Mouse (Mus musculus) midbrain, embryonic 14.5 days (tissue): ENCODE results near the gene Med16. TPM values are rescaled to one million over a fixed set of nuclear protein-coding genes. Genes with fewer than 3 reads are reported as not detected.
A peak's percentile ranks its signal among the peaks of the same experiment; 100 is the strongest.

Source experiments
- ATAC-seq: fragments of 200-750 bp; cut with Nextera tagmentation; 2 replicates; pipeline ENCODE4 v1.8.0; 2017; ENCODE audit warnings: moderate number of reproducible peaks, moderate library complexity; ENCODE audit not compliant: low FRiP score, low TSS enrichment
- DNase-seq: peaks from one replicate; pipeline ENCODE4 v3.0.0-alpha.2; 2015
- H3K27ac ChIP-seq: fragments of 300-500 bp; sonication (generic); replicated peaks from 2 replicates; pipeline ENCODE4 v1.5.1; 2014; ENCODE audit warnings: mild to moderate bottlenecking, low read depth, low read length, moderate library complexity
- H3K27me3 ChIP-seq: fragments of 300-500 bp; sonication (generic); 2 replicates; pipeline ENCODE4 v1.6.1; 2014; ENCODE audit warnings: low read length, control low read depth, mixed read lengths; ENCODE audit not compliant: control insufficient read depth, insufficient read depth
- H3K36me3 ChIP-seq: fragments of 300-500 bp; sonication (generic); 2 replicates; pipeline ENCODE4 v1.6.1; 2014; ENCODE audit warnings: low read length, control low read depth; ENCODE audit not compliant: control insufficient read depth, insufficient read depth
- H3K4me1 ChIP-seq: fragments of 300-500 bp; sonication (generic); 2 replicates; pipeline ENCODE4 v1.6.1; 2014; ENCODE audit warnings: mild to moderate bottlenecking, antibody characterized with exemption, low read length, control low read depth; ENCODE audit not compliant: control insufficient read depth, insufficient read depth
- H3K4me2 ChIP-seq: fragments of 300-500 bp; sonication (generic); 2 replicates; pipeline ENCODE4 v1.6.1; 2014; ENCODE audit warnings: mild to moderate bottlenecking, low read length, moderate library complexity
- H3K4me3 ChIP-seq: fragments of 300-500 bp; sonication (generic); replicated peaks from 2 replicates; pipeline ENCODE4 v1.5.1; 2014; ENCODE audit warnings: low read depth, low read length
- H3K9ac ChIP-seq: fragments of 300-500 bp; sonication (generic); replicated peaks from 2 replicates; pipeline ENCODE4 v1.6.1; 2014; ENCODE audit warnings: mild to moderate bottlenecking, low read length, moderate library complexity
- H3K9me3 ChIP-seq: fragments of 300-500 bp; sonication (generic); 2 replicates; pipeline ENCODE4 v1.6.1; 2016; ENCODE audit warnings: low read length, control low read depth, mixed read lengths; ENCODE audit not compliant: control insufficient read depth
- WGBS: fragments of 180-500 bp; shearing (Covaris S2); extraction: QIAGEN DNeasy Blood & Tissue Kit; methylation state at CpG from one replicate; pipeline ENCODE4 v1.1.7; 2014; 5-methylcytosine and 5-hydroxymethylcytosine counted together
- polyA plus RNA-seq: library from polyadenylated mRNA; unstranded; fragments of >200 nt; fragmentation: Nextera tagmentation; extraction: Ambion mirVana; gene quantifications from 2 replicates; pipeline ENCODE4 v1.2.1, GENCODE M21; 2014

Med16 gene
- polyA plus RNA-seq, 1 experiment from 2014 or later: 57.2 TPM

DNA sequence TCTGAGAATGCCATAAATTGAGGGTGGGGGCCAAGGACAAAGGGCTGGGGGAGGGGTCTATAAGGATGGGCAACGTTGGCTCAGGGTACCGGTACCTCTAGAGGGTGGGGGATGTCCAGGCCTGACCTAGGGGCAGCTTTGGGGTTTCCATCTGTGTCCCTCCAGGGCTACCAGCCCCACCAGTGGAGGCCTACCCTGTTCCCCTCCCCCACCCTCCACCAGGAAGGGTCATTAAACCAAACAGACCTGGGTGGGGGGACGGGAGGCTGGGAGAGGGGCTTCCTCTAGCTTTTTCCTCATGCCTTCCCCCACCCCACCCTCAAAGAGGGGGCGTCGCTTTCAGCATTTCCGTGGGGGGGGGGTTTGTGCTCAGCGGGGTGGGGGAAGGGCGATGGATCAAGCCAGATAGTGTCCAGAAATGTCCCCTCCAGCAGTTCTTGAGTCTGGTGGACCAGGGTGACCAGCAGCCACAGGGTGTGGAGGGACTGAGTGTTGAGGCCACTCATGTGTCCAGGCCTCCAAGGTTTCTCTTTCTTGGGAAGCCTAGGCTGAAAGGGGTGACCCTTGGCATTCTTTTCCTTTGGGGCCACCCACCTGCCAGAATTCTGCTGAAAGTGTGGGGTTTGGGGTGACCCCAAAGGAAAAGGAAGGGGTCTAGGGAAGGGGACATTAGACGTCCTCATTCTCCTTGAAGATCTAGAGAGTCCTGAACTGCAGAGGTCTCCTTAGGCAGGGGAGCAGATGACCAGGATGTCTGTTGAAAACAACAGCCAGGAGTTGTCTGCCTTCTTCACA, 20.4 kb upstream of the Med16 start:
- Histone ChIP-seq H3K27ac (peak overlapping the region; percentile 88), H3K4me2 (peak overlapping the region; percentile 88), H3K36me3 (peaks cover 27% of the 10 kb centered on the region), H3K4me1 (peaks cover 14% of the 10 kb centered on the region), H3K27me3 (no peaks in the 10 kb centered on the region), H3K9ac (peak overlapping the region; percentile 77), H3K9me3 (no peaks in the 10 kb centered on the region), H3K4me3 (peak overlapping the region; percentile 87)
- ATAC-seq (no peak), DNase-seq (peak; percentile 46)
- 34% methylated on average over 9 of the region's 9 CpGs for WGBS

DNA sequence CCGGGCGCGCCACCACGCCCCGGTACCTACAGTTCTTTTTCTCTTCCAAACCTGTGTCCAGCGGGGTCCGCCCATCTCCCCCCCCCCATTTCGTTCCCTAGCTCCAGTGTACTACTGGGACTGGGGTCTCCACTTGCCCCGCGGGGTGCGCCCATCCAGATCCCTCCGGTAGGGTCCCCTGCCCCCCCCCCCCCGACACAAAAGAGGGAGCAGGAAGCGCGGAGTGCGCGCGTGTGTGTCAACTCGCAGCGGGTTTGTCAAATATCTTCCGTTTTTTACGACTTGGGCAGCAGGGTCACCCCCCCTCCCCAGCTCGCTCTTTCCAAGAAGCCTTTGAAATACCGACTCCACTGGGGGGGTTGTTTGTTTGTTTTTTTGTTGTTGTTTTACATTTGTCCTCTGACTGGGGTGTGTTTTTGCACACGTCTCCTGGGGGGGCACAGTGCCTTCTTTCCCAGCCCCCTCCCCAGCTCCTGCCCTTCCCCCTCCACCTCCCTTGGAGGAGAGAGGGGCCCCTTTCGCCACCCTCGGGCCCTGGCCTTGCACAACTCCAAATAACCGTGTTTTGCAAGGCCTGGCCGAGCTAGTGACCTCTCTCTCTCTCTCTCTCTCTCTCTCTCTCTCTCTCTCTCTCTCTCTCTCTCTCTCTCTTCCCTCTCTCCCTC, 19.4 kb upstream of the Med16 start:
- DNase-seq: peak; percentile 70
- H3K27ac ChIP-seq: peak overlapping the region; percentile 88
- H3K4me3 ChIP-seq: peak overlapping the region; percentile 87
- H3K9me3 ChIP-seq: no peaks in the 10 kb centered on the region
- peaks cover 14% of the 10 kb centered on the region for H3K4me1 ChIP-seq
- peak overlapping the region; percentile 88 for H3K4me2 ChIP-seq
- peak overlapping the region; percentile 77 for H3K9ac ChIP-seq
- peaks cover 8% of the 10 kb centered on the region for H3K27me3 ChIP-seq
- under 1% methylated on average over 28 of the region's 29 CpGs for WGBS
- ATAC-seq: no peak
- H3K36me3 ChIP-seq: peaks cover 21% of the 10 kb centered on the region

DNA sequence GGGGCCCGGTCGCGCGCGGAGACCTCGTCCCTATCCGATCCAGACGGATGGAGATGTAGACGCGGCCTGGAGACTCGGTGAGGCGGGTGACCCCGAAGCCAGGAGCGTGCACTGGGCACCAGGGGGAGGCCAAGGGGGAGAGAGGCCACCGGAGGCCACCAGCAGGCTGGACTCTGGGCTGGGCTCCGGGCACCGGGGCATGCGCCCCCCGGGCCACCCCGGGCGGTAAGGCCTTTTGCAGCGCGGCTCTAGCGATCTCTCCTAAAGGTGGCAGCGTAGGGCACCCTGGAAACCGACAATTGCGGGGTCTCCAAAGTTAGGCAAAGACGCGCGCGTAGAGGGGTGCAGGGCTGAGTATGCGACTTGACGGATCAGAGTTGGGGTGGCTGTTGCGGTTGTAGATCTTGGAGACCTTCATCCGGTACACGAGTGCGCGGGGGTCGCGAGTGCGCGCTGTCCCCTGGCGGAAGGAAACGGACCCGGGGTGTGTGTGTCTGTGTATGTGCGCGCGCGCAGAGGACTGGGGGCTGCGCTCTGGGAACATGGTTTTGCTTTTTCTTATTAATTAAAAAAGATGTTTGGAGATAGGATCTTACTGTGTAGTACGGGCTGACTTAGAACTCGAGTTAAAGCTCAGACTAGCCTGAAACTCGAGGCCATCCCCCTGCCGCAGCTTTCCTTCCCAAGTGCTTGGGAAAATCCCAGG, 18.8 kb upstream of the Med16 start:
- Histone ChIP-seq H3K27ac (peak overlapping the region; percentile 88), H3K9me3 (no peaks in the 10 kb centered on the region), H3K4me3 (peak overlapping the region; percentile 87), H3K4me2 (peak overlapping the region; percentile 88), H3K27me3 (peaks cover 15% of the 10 kb centered on the region), H3K9ac (peak overlapping the region; percentile 77), H3K4me1 (peaks cover 14% of the 10 kb centered on the region), H3K36me3 (peaks cover 14% of the 10 kb centered on the region)
- under 1% methylated on average over 54 of the region's 54 CpGs for WGBS
- peak; percentile 46 for ATAC-seq
- peak; percentile 76 for DNase-seq

GRCm38 (mm10) chr10:79926491-79927323, 18.0 kb upstream of the Med16 start, which contains the start of gene Arid3a:
Gene Arid3a, plus strand, starts transcription at chr10:79927043.
- Histone ChIP-seq H3K27ac (peak within 1 kb of the TSS; percentile 88), H3K4me2 (peak within 1 kb of the TSS; percentile 88), H3K4me1 (peaks cover 16% of the 10 kb centered on the region), H3K9me3 (no peaks in the 10 kb centered on the region), H3K36me3 (0 out of 2 replicates have a peak, but pooled peaks cover 7% of the 10 kb centered on the region), H3K9ac (peak within 1 kb of the TSS; percentile 77), H3K27me3 (peaks cover 23% of the 10 kb centered on the region), H3K4me3 (peak within 1 kb of the TSS; percentile 87)
- ATAC-seq (peak; percentile 78), DNase-seq (peak; percentile 96)
- WGBS: under 1% methylated on average over 63 of the region's 63 CpGs

- DNase-seq (no peak), ATAC-seq (no peak)
- H3K36me3 ChIP-seq: 0 out of 2 replicates have a peak, but pooled peaks cover 4% of the 10 kb centered on the region
- H3K9ac ChIP-seq: peak overlapping the region; percentile 77
- H3K27me3 ChIP-seq: peaks cover 30% of the 10 kb centered on the region
- WGBS: 12% methylated on average over 15 of the region's 15 CpGs
- no peaks in the 10 kb centered on the region for H3K9me3 ChIP-seq
- H3K4me3 ChIP-seq: peak overlapping the region; percentile 87
- peak overlapping the region; percentile 88 for H3K4me2 ChIP-seq
- H3K4me1 ChIP-seq: peaks cover 21% of the 10 kb centered on the region
- 0 out of 2 replicates have a peak overlapping the region, but pooled peaks have one; percentile 9 for H3K27ac ChIP-seq
Measured at GRCm38 (mm10) chr10:79925785-79926490, 17.2 kb upstream of the Med16 start.

DNA sequence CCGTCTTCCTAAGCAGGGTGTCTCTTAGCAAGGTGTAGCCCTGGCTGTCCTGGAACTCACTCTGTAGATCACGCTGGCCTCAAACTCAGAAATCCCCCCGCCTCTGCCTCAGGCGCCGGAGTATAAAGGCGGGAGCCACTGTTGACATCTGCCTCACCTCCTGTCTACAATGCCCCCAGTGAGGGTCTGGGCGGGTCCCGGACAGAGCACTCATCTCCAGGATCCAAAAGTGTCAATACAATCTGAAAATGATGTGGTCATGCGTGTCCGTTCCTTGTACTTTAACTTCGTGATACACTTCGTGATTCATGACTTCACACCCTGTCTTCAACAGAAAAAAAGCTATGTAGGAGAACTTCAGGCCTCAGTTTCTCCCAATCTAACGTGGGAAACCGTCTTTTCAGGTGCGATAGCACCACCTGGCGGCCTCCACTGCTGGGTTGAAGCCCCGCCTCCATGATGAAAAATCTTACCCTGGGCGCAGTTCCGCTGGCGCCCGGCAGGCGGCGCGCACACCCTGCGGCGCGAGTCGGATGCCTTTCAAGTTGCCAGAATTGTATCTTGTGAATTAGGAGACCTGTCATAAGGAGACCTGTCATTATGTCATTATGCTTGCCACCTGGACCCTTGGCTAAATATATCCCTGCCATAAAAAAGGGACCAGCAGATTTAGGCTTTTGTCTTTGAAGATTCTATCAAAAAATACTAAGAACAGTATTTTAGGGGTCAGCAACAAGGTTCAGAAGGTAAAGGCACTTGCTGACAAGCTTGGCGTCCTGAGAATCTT, 16.5 kb upstream of the Med16 start:
- Histone ChIP-seq H3K27me3 (peaks cover 38% of the 10 kb centered on the region), H3K36me3 (no peaks in the 10 kb centered on the region), H3K27ac (0 out of 2 replicates have a peak overlapping the region, but pooled peaks have one; percentile 9), H3K9me3 (no peaks in the 10 kb centered on the region), H3K4me2 (peak overlapping the region; percentile 88), H3K9ac (no peak overlapping the region), H3K4me3 (no peak overlapping the region), H3K4me1 (peaks cover 21% of the 10 kb centered on the region)
- DNase-seq (peak; percentile 96), ATAC-seq (no peak)
- WGBS: 11% methylated on average over 29 of the region's 29 CpGs

DNA sequence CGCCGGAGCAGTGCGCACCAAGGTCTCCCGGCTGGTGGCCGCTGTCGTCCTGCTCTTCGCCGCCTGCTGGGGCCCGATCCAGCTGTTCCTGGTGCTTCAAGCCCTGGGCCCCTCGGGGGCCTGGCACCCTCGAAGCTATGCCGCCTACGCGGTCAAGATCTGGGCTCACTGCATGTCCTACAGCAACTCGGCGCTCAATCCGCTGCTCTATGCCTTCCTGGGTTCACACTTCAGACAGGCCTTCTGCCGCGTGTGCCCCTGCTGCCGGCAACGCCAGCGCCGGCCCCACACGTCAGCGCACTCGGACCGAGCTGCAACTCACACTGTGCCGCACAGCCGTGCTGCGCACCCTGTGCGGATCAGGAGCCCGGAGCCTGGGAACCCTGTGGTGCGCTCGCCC, 12.8 kb upstream of the Med16 start:
- under 1% methylated on average over 34 of the region's 34 CpGs for WGBS
- H3K27me3 ChIP-seq: peaks cover 65% of the 10 kb centered on the region
- peak overlapping the region; percentile 42 for H3K4me2 ChIP-seq
- peak overlapping the region; percentile 39 for H3K9ac ChIP-seq
- peaks cover 14% of the 10 kb centered on the region; the same call in 1 of the 2 replicates for H3K4me1 ChIP-seq
- H3K9me3 ChIP-seq: no peaks in the 10 kb centered on the region
- peak overlapping the region; percentile 24 for H3K4me3 ChIP-seq
- H3K27ac ChIP-seq: no peak overlapping the region
- ATAC-seq: no peak
- DNase-seq: no peak
- no peaks in the 10 kb centered on the region for H3K36me3 ChIP-seq
